Mouse (Mus musculus): ENCODE data around the gene Alox12b.
A peak's percentile ranks its signal among the peaks of the same experiment; 100 is the strongest.

DNA sequence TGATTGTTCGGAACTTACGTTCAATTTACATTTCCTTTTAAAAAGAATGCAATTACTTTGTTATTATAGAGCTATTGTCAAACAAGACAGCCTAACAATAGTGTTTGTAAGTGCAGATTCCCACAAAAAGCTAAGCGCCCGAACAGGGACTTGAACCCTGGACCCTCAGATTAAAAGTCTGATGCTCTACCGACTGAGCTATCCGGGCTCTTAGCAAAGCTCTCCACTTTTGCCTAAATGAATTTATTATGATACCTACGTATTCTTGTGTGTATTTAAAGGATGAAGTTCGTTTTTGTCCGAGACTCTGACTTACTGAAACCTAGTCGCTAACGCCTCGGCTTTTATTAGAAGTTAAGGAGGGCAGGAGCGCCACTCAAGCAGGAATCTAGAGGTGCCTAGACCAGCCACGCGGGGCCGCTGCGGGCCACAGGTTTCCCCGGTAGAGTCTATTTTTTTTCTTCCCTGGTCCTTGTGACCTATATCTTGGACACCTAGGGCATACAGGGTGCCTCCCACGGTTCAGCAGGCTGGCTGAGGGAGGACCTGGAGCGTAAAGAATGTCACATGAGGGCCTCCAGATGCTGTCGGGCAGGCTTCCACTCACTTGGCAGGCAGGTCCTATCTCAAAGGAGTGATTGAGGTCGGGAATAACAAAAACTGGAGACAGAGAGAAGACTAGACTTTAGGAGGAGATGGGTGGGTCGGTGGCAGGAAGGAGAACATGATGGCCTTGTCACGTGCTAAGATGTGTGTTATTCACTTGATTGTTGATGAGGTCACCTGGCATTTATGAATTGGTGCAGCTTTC is 31.5 kb upstream of the Alox12b start:
- TF ChIP-seq POLR2A (IDR thresholded peaks at IDR 0.05; ENCODE audit: extremely low read depth, insufficient read depth, low read length) (no peak), CTCF (IDR thresholded peaks at IDR 0.05; ENCODE audit: low read depth, low read length) (peak; percentile 61)
